Mouse (Mus musculus): Measurements from ENCODE around the gene AI854703.
A peak's percentile ranks its signal among the peaks of the same experiment; 100 is the strongest.

The AI854703 gene

DNA sequence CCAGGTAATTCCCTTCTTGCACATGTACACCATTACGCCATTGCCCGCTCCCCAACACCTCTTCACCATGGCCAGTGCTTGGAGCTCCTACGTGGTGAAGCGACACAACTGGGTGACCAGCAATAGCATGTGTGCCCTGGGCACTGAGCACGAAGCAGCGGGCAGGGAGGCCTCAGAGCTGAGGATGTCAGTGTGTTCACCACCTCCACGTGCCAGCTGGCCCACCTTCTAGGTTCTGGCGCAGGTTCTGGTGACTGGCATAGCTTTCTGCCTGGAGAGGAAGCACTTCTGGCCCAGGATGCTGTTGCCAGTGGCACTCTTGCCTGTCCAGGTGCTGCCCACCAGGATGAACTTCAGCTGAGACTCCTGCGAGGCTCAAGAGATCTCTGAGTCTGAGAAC lies 38.9 kb downstream of the AI854703 start:
- DNase-seq, result no peak

GRCm38 (mm10) chr6:48666159-48666586 lies 39.6 kb downstream of the AI854703 start:
- DNase-seq, result no peak

DNA sequence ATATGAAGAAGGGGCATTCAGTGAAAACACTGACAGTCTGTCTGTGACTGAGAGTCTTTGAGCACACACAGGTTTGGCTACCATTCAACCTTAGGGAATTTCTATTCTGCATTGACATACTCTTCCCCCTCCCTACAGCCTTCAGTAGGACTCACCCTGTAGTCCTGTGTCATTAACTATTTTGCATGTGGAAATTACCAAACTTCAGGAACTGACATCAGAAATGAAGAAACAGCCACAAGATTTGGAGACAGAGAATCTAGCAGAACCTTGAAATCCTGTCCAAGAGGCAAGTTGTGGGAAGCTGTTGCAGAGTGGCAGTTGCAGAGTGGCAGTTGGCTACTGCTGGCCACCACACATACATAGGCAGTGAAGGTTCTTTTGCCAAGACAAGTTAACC lies 41.5 kb downstream of the AI854703 start:
- DNase-seq, result no peak

GRCm38 (mm10) chr6:48669446-48669969 lies 42.9 kb downstream of the AI854703 start:
- DNase-seq, result no peak

- DNase-seq, result no peak
Observed at GRCm38 (mm10) chr6:48674291-48675058, 47.9 kb downstream of the AI854703 start.

- DNase-seq, result no peak
Observed at GRCm38 (mm10) chr6:48675400-48675930, 48.9 kb downstream of the AI854703 start.

DNA sequence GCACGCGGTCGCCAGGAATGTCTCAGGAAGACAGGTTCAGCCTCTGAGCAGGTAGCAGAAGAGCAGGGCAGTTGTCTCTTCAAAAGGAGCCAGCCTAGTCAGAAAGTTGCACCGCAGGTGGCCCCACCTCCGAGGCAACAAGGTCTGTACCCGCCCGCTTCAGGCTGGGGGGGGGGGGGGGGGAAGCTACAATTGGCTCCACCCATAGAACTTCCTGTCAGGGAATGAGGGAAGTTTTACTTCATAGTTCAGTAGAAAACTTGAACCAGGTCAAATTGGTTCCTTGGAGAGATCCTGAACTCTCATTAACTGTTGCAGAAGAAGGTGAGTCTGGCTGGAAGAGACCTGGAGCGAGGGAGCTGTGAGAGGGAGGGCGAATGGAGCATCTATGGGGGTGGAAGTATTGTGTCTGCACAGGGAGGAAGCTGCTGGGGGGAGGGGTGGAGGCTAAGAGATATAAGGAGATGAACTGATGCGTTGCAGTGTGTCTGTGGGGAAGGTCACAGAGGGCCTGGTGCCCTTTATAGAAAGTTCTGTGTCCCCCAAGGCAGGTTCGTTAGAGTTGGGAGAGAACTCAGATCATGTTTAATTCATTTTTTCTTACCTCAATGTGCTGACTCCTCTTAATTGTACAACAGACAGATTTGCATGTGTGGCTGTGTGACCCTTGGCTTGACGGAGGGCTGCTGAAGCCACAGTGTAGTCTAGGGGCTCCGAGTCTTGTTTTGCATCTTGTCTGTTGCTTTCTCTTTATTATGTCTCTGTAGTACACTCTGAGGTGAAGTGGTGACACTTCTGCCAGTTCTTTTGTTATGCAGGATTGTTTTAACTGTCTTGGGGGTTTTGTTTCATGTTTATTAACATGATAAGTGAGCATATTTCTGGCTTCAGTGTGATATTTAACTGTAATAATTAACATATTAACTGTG lies 49.6 kb downstream of the AI854703 start, which contains the start of gene Gimap9:
Gene Gimap9 (plus strand): TSS at position 199 of the 929 bp plus-strand sequence.
- DNase-seq, result peak; percentile 42 to 61

GRCm38 (mm10) chr6:48676860-48677415 lies 50.4 kb downstream of the AI854703 start:
- DNase-seq, result no peak

DNA sequence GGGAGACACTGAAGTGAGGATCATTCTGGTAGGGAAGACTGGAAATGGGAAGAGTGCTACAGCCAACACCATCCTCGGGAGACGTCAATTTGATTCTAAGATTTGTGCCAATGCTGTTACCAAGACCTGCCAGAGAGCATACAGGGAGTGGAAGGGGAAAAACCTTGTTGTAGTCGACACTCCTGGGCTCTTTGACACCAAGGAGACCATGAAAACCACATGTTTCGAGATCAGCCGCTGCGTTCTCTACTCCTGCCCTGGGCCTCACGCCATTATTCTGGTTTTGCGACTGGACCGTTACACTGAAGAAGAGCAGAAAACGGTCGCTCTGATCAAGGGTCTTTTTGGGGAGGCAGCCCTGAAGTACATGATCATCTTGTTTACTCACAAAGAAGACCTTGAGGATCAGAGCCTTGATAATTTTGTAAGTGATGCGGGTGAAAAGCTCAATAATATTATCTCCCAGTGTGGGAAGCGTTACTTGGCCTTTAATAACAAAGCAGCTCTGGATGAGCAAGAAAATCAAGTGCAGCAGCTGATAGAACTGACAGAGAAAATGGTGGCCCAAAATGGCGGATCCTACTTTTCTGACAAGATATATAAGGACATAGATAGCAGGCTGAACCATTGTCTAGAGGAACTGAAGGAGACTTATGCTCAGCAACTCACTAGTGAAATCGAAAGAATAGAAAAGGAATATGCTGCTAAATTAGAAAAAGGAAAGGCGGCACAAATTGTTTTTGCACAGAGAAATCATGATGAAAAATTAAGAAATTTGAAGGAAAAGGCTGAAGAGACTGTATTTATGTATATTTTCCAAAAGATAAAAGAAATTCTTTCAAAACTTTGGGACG lies 51.2 kb downstream of the AI854703 start:
- no peak for DNase-seq

DNA sequence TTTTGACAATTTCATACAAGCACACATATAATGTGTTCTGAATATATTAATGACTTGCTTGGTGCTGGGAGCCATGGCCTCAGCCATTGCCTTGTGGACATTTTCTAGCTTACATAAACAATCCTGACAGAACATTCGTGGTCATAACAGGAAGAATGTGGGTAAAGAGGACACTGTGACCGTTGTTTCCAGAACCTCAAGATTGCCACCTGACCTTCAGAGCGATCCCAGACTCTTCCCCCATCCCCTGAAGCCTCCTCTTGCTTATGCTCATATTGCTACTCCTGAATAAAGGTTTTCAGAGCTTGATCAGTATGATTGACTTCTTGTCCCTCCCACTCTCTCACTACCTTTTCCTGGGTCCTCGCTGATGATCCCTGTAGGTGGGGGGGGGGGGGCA lies 51.8 kb downstream of the AI854703 start:
- DNase-seq, result no peak

DNA sequence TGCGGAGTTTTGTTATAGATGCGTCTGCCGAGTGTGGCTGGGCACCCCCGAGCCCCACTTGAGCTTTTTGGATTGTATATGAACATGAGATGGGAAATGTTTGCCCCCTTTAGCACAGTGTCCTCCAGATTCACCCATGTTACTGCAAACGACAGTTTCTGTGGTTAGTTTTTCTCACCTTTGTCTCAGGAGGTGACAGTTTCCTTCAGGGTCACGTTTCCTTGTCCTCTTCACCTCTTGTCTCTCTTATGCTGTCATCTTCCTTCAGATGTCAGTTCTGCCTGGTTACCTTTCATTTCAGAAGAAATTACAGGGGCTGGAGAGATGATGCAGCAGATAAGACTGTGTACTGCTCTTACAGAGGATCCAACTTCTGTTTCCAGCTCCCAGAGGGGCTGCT lies 53.1 kb downstream of the AI854703 start:
- DNase-seq, result no peak

GRCm38 (mm10) chr6:48680421-48680820 lies 53.9 kb downstream of the AI854703 start:
- DNase-seq, result no peak

GRCm38 (mm10) chr6:48681472-48682090 lies 55.0 kb downstream of the AI854703 start:
- no peak for DNase-seq

GRCm38 (mm10) chr6:48682271-48682670 lies 55.7 kb downstream of the AI854703 start:
- DNase-seq, result no peak

Data from lung, postnatal 4 days (tissue).